Mouse (Mus musculus) midbrain, embryonic 10.5 days (tissue): ENCODE measurements around the gene Kcnk1. TPM values are rescaled to one million over a fixed set of nuclear protein-coding genes. Genes with fewer than 3 reads are reported as not detected.

Experiments
- DNase-seq: peaks from one replicate; pipeline ENCODE4 v3.0.0-alpha.2; 2017; ENCODE audit warnings: low spot score
- H3K27ac ChIP-seq: fragments of 300-500 bp; sonication (generic); replicated peaks from 2 replicates; pipeline ENCODE4 v1.5.1; 2016; ENCODE audit warnings: mild to moderate bottlenecking
- H3K27me3 ChIP-seq: fragments of 300-500 bp; sonication (generic); 2 replicates; pipeline ENCODE4 v1.6.1; 2016; ENCODE audit warnings: low read depth, mild to moderate bottlenecking; ENCODE audit not compliant: poor library complexity, severe bottlenecking
- H3K36me3 ChIP-seq: fragments of 300-500 bp; sonication (generic); 2 replicates; pipeline ENCODE4 v1.6.1; 2016; ENCODE audit warnings: mild to moderate bottlenecking, moderate library complexity
- H3K4me1 ChIP-seq: fragments of 300-500 bp; sonication (generic); 2 replicates; pipeline ENCODE4 v1.6.1; 2016
- H3K4me3 ChIP-seq: fragments of 300-500 bp; sonication (generic); 2 replicates; pipeline ENCODE4 v1.5.1; 2016; ENCODE audit warnings: mild to moderate bottlenecking, moderate library complexity
- H3K9me3 ChIP-seq: fragments of 300-500 bp; sonication (generic); replicated peaks from 2 replicates; pipeline ENCODE4 v1.6.1; 2016; ENCODE audit warnings: mild to moderate bottlenecking
- WGBS: fragments of 180-500 bp; shearing (Covaris S2); methylation state at CpG from one replicate; pipeline ENCODE4 v1.1.7; 2016; 5-methylcytosine and 5-hydroxymethylcytosine counted together
- polyA plus RNA-seq: library from polyadenylated mRNA; unstranded; fragments of >200 nt; fragmentation: Nextera tagmentation; extraction: Ambion mirVana; gene quantifications from 2 replicates; pipeline ENCODE4 v1.2.1, GENCODE M21; 2016

Gene Kcnk1
- polyA plus RNA-seq, 1 experiment from 2014 or later = 5.2 TPM

DNA sequence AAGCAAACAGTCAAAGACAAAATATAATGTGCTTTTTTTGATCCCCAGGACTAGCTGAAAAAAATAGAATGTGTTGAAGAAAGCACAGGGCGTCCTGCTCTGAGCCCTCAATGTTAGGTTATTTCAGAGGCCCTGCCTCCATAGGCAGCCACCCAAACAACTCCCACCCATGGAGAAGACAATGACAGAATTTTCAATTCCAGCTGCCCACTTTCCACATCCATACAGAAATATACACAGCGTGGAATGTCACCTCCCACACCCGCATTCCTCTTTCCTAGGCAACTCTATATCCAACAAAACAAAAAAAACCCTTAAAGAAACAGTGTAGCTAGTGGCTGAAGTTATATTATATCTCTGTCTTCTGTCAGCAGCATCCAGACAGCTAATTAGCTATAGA, 23.6 kb upstream of the Kcnk1 start:
- H3K4me1 ChIP-seq = no peaks in the 10 kb centered on the region
- H3K36me3 ChIP-seq = no peaks in the 10 kb centered on the region
- 70% methylated on average over 3 of the region's 3 CpGs for WGBS
- no peak overlapping the region for H3K4me3 ChIP-seq
- H3K9me3 ChIP-seq = no peaks in the 10 kb centered on the region
- no peak for DNase-seq
- no peaks in the 10 kb centered on the region for H3K27me3 ChIP-seq
- H3K27ac ChIP-seq = no peak overlapping the region

GRCm38 (mm10) chr8:125975981-125976380, 19.0 kb upstream of the Kcnk1 start:
- DNase-seq = no peak
- H3K9me3 ChIP-seq = no peaks in the 10 kb centered on the region
- no peak overlapping the region for H3K4me3 ChIP-seq
- WGBS = 90% methylated on average over 4 of the region's 4 CpGs
- no peaks in the 10 kb centered on the region for H3K27me3 ChIP-seq
- H3K27ac ChIP-seq = no peak overlapping the region
- no peaks in the 10 kb centered on the region for H3K4me1 ChIP-seq
- no peaks in the 10 kb centered on the region for H3K36me3 ChIP-seq

- H3K27ac ChIP-seq = no peak overlapping the region
- no peaks in the 10 kb centered on the region for H3K9me3 ChIP-seq
- H3K36me3 ChIP-seq = no peaks in the 10 kb centered on the region
- DNase-seq = no peak
- WGBS = 39% methylated on average over 6 of the region's 6 CpGs
- H3K4me1 ChIP-seq = no peaks in the 10 kb centered on the region
- H3K27me3 ChIP-seq = no peaks in the 10 kb centered on the region
- H3K4me3 ChIP-seq = no peak overlapping the region
Observed at GRCm38 (mm10) chr8:125980826-125981225, 14.1 kb upstream of the Kcnk1 start.

DNA sequence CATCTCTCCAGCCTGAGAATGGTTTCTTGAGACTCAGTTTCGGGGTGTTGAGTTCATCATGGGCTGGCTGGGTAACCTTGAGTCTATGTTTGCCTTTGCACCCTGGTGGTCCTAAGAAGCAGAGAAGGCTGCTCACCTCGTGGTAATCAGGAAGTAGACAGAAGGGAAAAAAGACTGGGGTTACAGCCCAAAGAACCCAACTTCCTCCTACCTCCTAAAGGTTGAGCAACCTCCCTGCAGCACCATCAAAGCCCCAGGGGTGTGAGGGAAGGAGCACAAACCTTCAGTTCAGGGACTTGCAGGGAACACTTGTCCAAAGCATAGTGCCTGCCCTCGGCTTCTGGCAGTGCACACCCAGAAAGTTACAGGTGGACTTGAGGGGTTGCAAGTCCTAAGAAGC, 11.5 kb upstream of the Kcnk1 start:
- DNase-seq = no peak
- H3K36me3 ChIP-seq = no peaks in the 10 kb centered on the region
- H3K27ac ChIP-seq = no peak overlapping the region
- H3K4me3 ChIP-seq = no peak overlapping the region
- no peaks in the 10 kb centered on the region for H3K9me3 ChIP-seq
- 74% methylated on average over 3 of the region's 3 CpGs for WGBS
- peaks cover 17% of the 10 kb centered on the region for H3K4me1 ChIP-seq
- H3K27me3 ChIP-seq = peaks cover 3% of the 10 kb centered on the region; the same call in 1 of the 2 replicates

- Histone ChIP-seq H3K4me1 (peaks cover 17% of the 10 kb centered on the region), H3K4me3 (no peak overlapping the region), H3K9me3 (no peaks in the 10 kb centered on the region), H3K27ac (no peak overlapping the region), H3K36me3 (no peaks in the 10 kb centered on the region), H3K27me3 (peaks cover 4% of the 10 kb centered on the region; the same call in 1 of the 2 replicates)
- DNase-seq = no peak
- 90% methylated on average over 4 of the region's 4 CpGs for WGBS
Observed at GRCm38 (mm10) chr8:125984140-125984539, 10.8 kb upstream of the Kcnk1 start.

DNA sequence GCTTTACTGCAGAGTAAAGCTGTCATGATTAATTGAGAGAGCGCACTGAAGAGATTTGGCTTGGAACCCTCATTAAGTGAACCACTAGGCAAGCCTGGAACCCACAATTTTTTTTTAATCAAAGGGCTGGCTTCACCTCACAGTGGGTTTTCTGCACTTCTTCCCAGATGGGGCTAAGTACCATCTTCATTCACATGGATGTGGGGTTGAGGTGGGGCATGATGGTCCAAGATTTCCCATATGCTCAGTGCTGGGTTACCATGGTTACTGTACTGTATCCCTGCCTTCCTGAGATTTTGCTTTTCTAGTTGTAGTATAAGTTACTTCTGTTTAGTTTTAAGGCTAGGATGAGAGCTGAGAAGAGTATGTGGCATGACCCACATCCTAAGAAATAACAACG, 9.6 kb upstream of the Kcnk1 start:
- H3K4me1 ChIP-seq = peaks cover 17% of the 10 kb centered on the region

DNA sequence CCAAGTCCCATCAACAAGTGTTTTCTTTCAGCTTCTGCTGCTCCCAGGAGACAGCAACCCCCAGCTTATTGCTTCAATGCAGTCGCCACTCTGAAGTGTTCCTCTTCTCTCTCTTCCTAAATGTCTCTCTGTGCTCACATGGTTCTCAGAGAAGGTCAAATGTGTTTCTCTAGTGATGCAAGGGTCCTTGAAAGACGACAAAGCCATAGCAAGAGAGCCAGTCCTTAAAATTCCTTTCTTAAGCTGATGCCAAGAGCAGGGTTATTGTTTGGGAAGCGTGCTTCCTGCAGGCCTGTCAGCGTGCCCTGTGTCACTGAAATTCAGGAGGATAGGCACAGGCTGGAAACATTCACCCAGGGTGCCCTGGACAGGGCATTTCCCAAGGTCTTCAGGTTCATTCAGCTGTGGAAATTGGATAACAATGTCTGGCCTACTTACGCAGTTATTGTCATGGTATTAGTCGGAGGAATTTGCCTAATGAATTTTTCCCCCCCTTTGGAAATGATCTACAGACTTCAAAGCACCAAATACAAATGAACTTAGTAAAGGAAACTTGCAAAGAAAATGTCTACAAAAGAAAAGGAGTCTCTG, 7.9 kb upstream of the Kcnk1 start:
- WGBS = 37% methylated on average over 6 of the region's 6 CpGs
- DNase-seq = no peak
- peaks cover 17% of the 10 kb centered on the region for H3K4me1 ChIP-seq
- H3K27me3 ChIP-seq = peaks cover 5% of the 10 kb centered on the region
- H3K36me3 ChIP-seq = no peaks in the 10 kb centered on the region
- H3K9me3 ChIP-seq = no peaks in the 10 kb centered on the region
- peak overlapping the region; percentile 9; the same call in 1 of the 2 replicates for H3K27ac ChIP-seq
- H3K4me3 ChIP-seq = no peak overlapping the region

More for the DNA sequence above, 9.6 kb upstream of the Kcnk1 start:
- 97% methylated on average over 2 of the region's 2 CpGs for WGBS
- no peak for DNase-seq
- Histone ChIP-seq H3K9me3 (no peaks in the 10 kb centered on the region), H3K36me3 (no peaks in the 10 kb centered on the region), H3K4me3 (no peak overlapping the region), H3K27ac (no peak overlapping the region), H3K27me3 (peaks cover 4% of the 10 kb centered on the region; the same call in 1 of the 2 replicates)

- WGBS = 62% methylated on average over 2 of the region's 2 CpGs
- no peaks in the 10 kb centered on the region for H3K36me3 ChIP-seq
- H3K27ac ChIP-seq = peak overlapping the region; percentile 23; the same call in 1 of the 2 replicates
- no peak overlapping the region for H3K4me3 ChIP-seq
- H3K9me3 ChIP-seq = no peaks in the 10 kb centered on the region
- DNase-seq = no peak
- H3K27me3 ChIP-seq = peaks cover 14% of the 10 kb centered on the region
- peaks cover 17% of the 10 kb centered on the region for H3K4me1 ChIP-seq
Observed at GRCm38 (mm10) chr8:125987996-125988395, 7.0 kb upstream of the Kcnk1 start.

DNA sequence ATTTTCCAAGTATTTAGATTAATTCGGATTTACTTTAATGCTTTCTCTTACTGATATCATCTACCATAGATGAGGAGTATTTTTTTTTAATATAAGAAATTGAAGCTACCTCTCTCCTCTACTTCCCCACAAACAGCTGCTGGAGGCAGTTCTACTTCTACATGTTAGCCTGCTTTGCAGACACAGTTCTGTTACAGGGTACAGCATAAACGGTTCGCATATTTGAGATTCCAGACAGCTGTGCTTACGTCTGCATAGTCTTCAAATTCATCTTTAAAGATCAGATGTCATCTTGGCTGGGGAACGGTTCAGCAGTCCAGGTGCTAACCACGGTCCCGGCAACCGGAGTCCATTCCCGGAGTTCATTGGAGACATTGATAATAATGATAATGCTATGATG, 1.3 kb upstream of the Kcnk1 start:
- Histone ChIP-seq H3K27me3 (peaks cover 67% of the 10 kb centered on the region), H3K4me1 (peaks cover 27% of the 10 kb centered on the region), H3K36me3 (no peaks in the 10 kb centered on the region), H3K9me3 (no peaks in the 10 kb centered on the region), H3K4me3 (no peak overlapping the region), H3K27ac (no peak overlapping the region)
- 83% methylated on average over 9 of the region's 9 CpGs for WGBS
- DNase-seq = no peak

DNA sequence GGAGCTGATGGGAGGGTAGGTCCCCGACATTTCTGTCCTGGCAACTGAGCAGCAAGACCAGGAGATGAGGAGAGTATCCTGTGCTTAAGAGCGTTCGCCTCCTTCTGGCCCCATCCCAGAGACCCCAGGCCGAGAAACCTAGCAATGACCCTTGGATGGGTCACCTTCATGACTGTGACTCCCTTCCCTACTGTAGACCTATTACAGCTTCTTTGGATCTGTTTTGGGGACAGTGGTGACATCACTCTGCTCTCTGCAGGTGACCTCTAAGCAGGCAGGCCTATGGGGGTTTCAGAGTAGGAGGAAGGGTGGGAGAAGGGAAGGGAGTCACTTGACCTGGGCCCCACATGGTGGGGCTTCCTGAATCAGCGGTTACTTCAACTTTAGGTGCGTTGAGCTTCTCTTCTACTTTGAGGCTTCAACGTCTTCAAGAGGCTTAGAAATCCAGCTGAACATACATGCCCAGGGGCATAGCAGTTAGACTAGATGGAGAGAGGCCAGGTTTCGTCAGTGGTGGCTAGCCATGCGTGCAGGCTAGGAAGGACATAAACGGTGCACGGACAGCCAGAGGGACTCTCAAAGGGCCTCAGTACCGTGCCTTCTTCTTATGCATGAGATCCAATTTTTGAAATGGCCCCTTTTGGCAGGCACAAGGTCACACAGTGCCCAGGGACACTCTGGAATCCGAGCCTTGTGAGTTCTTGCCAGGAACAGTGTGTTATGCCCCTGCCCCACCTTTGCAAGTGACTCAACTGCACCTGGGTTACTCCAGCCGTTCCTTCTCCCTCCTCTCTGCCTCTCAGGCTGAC, 1.3 kb downstream of the Kcnk1 start:
- peak overlapping the region; percentile 75; the same call in 1 of the 2 replicates for H3K27ac ChIP-seq
- WGBS = 12% methylated on average over 14 of the region's 14 CpGs
- no peak for DNase-seq
- peak overlapping the region; percentile 69 for H3K4me3 ChIP-seq
- peaks cover 27% of the 10 kb centered on the region for H3K4me1 ChIP-seq
- H3K27me3 ChIP-seq = peaks cover 75% of the 10 kb centered on the region
- H3K9me3 ChIP-seq = no peaks in the 10 kb centered on the region
- no peaks in the 10 kb centered on the region for H3K36me3 ChIP-seq

DNA sequence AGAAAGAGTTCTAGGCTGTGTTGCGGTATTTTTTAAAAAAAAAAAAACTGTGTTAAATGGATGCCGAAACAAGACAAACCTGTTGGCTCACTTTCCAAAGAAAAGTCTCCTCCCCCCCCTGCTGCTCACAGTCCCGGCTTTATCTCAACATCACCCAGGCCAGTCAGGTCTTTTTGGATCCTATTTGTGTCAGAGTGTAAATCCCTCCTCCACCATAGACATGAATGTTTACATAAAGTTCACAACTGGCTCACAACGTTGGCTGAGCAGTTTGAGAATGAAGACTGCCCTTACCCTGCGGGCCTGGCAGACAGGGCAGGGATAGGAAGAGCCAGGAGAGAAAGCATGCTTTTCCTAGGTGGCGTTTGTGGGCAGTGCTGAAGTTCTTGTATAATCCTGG, 2.0 kb downstream of the Kcnk1 start:
- no peaks in the 10 kb centered on the region for H3K9me3 ChIP-seq

DNA sequence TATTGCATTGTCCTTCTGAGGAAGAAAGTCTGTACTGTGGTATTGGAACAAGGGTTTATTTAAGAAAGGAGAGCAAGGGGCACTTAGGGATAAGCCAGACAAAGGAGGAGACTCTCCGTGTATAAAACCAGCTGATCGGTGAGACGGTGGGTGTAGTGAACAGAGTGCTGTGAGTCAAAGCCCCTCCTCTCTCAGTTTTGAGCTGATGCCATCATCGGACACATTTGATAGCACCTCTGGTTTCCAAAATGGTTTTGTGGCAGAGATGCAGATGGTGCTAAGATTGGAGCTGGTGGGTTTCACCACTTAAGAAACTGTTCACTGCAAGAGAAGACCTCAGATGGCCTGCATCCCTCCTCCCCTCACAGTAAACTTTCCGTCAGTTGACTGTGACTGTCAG, 2.6 kb downstream of the Kcnk1 start:
- no peak overlapping the region for H3K27ac ChIP-seq
- H3K4me3 ChIP-seq = no peak overlapping the region
- no peak for DNase-seq
- H3K36me3 ChIP-seq = no peaks in the 10 kb centered on the region
- H3K9me3 ChIP-seq = no peaks in the 10 kb centered on the region
- H3K4me1 ChIP-seq = peaks cover 27% of the 10 kb centered on the region
- WGBS = 69% methylated on average over 5 of the region's 5 CpGs
- H3K27me3 ChIP-seq = peaks cover 70% of the 10 kb centered on the region

More for the DNA sequence above, 2.0 kb downstream of the Kcnk1 start:
- WGBS = 29% methylated on average over 6 of the region's 6 CpGs
- Histone ChIP-seq H3K27me3 (peaks cover 75% of the 10 kb centered on the region), H3K4me1 (peaks cover 27% of the 10 kb centered on the region), H3K4me3 (no peak overlapping the region), H3K36me3 (no peaks in the 10 kb centered on the region), H3K27ac (no peak overlapping the region)
- DNase-seq = no peak

- 78% methylated on average over 7 of the region's 7 CpGs for WGBS
- Histone ChIP-seq H3K9me3 (no peaks in the 10 kb centered on the region), H3K27me3 (peaks cover 46% of the 10 kb centered on the region), H3K4me3 (no peak overlapping the region), H3K27ac (no peak overlapping the region), H3K4me1 (peaks cover 24% of the 10 kb centered on the region), H3K36me3 (no peaks in the 10 kb centered on the region)
- DNase-seq = no peak
Observed at GRCm38 (mm10) chr8:125999842-126000395, 4.9 kb downstream of the Kcnk1 start.
